8 mouse cellular contexts compared by ENCODE assay signal in the genomic region with DNA sequence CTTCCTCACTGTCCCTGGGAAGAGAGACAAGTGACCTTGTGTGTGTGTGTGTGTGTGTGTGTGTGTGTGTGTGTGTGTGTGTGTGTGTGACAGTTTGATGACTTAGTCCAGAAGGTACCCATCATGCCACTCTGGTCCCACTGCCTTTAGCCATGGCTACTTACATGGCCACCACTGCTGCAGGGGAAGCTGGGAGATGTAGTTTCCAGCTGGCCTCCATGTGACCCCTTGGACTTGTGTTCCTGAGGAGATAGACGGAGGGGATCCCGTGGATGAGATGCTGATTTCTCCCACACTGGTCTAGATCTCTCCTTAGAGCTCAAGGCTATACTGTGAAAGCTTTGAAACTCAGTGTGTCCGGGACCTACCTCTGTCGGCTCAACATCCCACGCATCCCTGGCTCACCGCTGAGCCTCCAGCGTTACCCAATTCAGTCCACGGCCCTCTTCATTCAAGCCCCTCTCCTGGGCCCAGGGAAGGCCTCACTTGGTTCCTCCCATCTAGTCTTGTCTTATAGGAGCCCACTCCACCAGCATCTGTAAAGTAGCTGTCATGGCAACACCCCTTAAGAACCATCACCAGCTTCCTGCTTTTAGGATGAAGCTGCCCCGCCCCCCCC. TPM values are rescaled to one million over a fixed set of nuclear protein-coding genes. Genes with fewer than 3 reads are reported as not detected.
DNase-seq lines count a peak whose midpoint lies in the region; ATAC-seq lines count a peak whose summit lies in the region.
"Had no signal": no experiment of that assay in that cellular context is flagged by ENCODE, and none has a peak within 500 bp of the region (broad histone marks: within the 10 kb centered on the region; RNA-seq: fewer than 3 reads in every experiment).

No protein-coding gene starts in this region.

- H3K27me3 ChIP-seq in forebrain, embryonic 15.5 days = no peaks in the 10 kb centered on the region
- H3K27me3 ChIP-seq in midbrain, embryonic 14.5 days (ENCODE audit: control insufficient read depth, insufficient read depth, low read length) = no peaks in the 10 kb centered on the region

- peak; percentile 30 for DNase-seq in kidney, postnatal 10 days
- no peak for DNase-seq in kidney, adult 18-20 months
- peak; percentile 25 for DNase-seq in midbrain, embryonic 14.5 days
- DNase-seq in spleen, postnatal 4 days (ENCODE audit: low spot score in 2 of 2) = no peak
- no peak for DNase-seq in layer of hippocampus, adult 11-12 months (ENCODE audit: low spot score)

- peak overlapping the region; percentile 99 for H3K27ac ChIP-seq in brown adipose tissue, adult 24 weeks (replicated peaks; ENCODE audit: low read depth, low read length)
- H3K27ac ChIP-seq in forebrain, embryonic 15.5 days (replicated peaks) = peak overlapping the region; percentile 70
- peak overlapping the region; percentile 61 for H3K27ac ChIP-seq in midbrain, embryonic 14.5 days (replicated peaks; ENCODE audit: low read depth, low read length)

- peak overlapping the region; percentile 15 for H3K4me3 ChIP-seq in brown adipose tissue, adult 24 weeks (ENCODE audit: insufficient read depth, low read depth, low read length)
- no peak overlapping the region for H3K4me3 ChIP-seq in forebrain, embryonic 15.5 days
- no peak overlapping the region for H3K4me3 ChIP-seq in midbrain, embryonic 14.5 days (replicated peaks; ENCODE audit: low read depth, low read length)

- H3K9ac ChIP-seq in forebrain, embryonic 15.5 days (replicated peaks) = no peak overlapping the region
- H3K9ac ChIP-seq in midbrain, embryonic 14.5 days (replicated peaks; ENCODE audit: low read length) = no peak overlapping the region

- H3K4me2 ChIP-seq in forebrain, embryonic 15.5 days (replicated peaks) = no peak overlapping the region
- H3K4me2 ChIP-seq in midbrain, embryonic 14.5 days (ENCODE audit: low read length) = no peak overlapping the region

- peak; percentile 43 for ATAC-seq in forebrain, embryonic 15.5 days (replicated peaks)
- ATAC-seq in midbrain, embryonic 14.5 days (ENCODE audit: low FRiP score, low TSS enrichment) = no peak
- ATAC-seq: inflammation-experienced regulatory T-cells, adult 6 months had no signal

- WGBS in forebrain, embryonic 15.5 days = 57% methylated on average over 9 of the region's 9 CpGs
- WGBS in midbrain, embryonic 14.5 days = 51% methylated on average over 9 of the region's 9 CpGs

- no peaks in the 10 kb centered on the region for H3K9me3 ChIP-seq in forebrain, embryonic 15.5 days
- no peaks in the 10 kb centered on the region for H3K9me3 ChIP-seq in midbrain, embryonic 14.5 days (ENCODE audit: control insufficient read depth, low read length)

- H3K36me3 ChIP-seq in forebrain, embryonic 15.5 days = no peaks in the 10 kb centered on the region
- H3K36me3 ChIP-seq in midbrain, embryonic 14.5 days (ENCODE audit: control insufficient read depth, insufficient read depth, low read length) = no peaks in the 10 kb centered on the region

- H3K4me1 ChIP-seq in brown adipose tissue, adult 24 weeks (ENCODE audit: control insufficient read depth, insufficient read depth, insufficient read length, low read length) = peaks cover 30% of the 10 kb centered on the region
- peaks cover 9% of the 10 kb centered on the region for H3K4me1 ChIP-seq in forebrain, embryonic 15.5 days
- H3K4me1 ChIP-seq in midbrain, embryonic 14.5 days (ENCODE audit: control insufficient read depth, insufficient read depth, low read length) = no peaks in the 10 kb centered on the region

RNA-seq across cellular contexts. Expression of a gene that starts 2.8 kb away (rescaled TPM):
- polyA plus RNA-seq in brown adipose tissue, adult 24 weeks (2012; ENCODE audit: insufficient read depth, insufficient read length, missing spikeins) = not detected in 2 replicates
- 0.27 TPM in 2 replicates for polyA plus RNA-seq in forebrain, embryonic 15.5 days (2015; fragmentation: Nextera tagmentation; extraction: Ambion mirVana)
- polyA plus RNA-seq in midbrain, embryonic 14.5 days (2014; fragmentation: Nextera tagmentation; extraction: Ambion mirVana) = 0.20 and 0.30 TPM in 2 replicates

Comparison
In these comparisons a context has a peak if more than half of its experiments do, and no peak if none do; other contexts are left out.
1. DNase-seq: peak in kidney, postnatal 10 days (single experiment) and midbrain, embryonic 14.5 days (single experiment); none in kidney, adult 18-20 months (single experiment), spleen, postnatal 4 days (0 of 2) and layer of hippocampus, adult 11-12 months (single experiment).
2. Peak in every context shown above with its lines, with median percentiles within 50 percentile points of each other: H3K27ac ChIP-seq.